Mouse (Mus musculus) CH12.LX (cell line): Measurements from ENCODE around the gene Pxn.

Experiments
- CHD2 ChIP-seq: IDR thresholded peaks from 2 replicates; pipeline ENCODE4 v1.6.1; 2011; ENCODE audit warnings: low read length, improper control_type of control experiment
- CTCF ChIP-seq, 2 experiments: IDR thresholded peaks in 1 of 2; conservative IDR thresholded peaks in 1 of 2; 2 replicates each; pipeline ENCODE4 v1.5.1; 2011 to 2012; ENCODE audit warnings: low read depth in 2 of 2, low read length in 2 of 2, improper control_type of control experiment in 1 of 2, inconsistent platforms in 1 of 2, mild to moderate bottlenecking in 1 of 2, moderate library complexity in 1 of 2
- EP300 ChIP-seq: IDR thresholded peaks from 2 replicates; pipeline ENCODE4 v1.6.1; 2011; ENCODE audit warnings: low read length, improper control_type of control experiment
- JUN ChIP-seq: IDR thresholded peaks from 2 replicates; pipeline ENCODE4 v1.6.1; 2011; ENCODE audit warnings: low read depth, mild to moderate bottlenecking, low read length, improper control_type of control experiment, moderate library complexity; ENCODE audit not compliant: insufficient read depth
- JUND ChIP-seq: conservative IDR thresholded peaks from 2 replicates; pipeline ENCODE4 v1.6.1; 2011; ENCODE audit warnings: low read depth, low read length, improper control_type of control experiment
- KAT2A ChIP-seq: IDR thresholded peaks from 2 replicates; pipeline ENCODE4 v1.6.1; 2012; ENCODE audit warnings: low read length, improper control_type of control experiment, inconsistent platforms; ENCODE audit not compliant: insufficient replicate concordance
- MAFK ChIP-seq: IDR thresholded peaks from 2 replicates; pipeline ENCODE4 v1.6.1; 2011; ENCODE audit warnings: low read length, improper control_type of control experiment; ENCODE audit not compliant: insufficient replicate concordance
- MAX ChIP-seq: IDR thresholded peaks from 2 replicates; pipeline ENCODE4 v1.6.1; 2011; ENCODE audit warnings: low read length, improper control_type of control experiment
- MEF2A ChIP-seq: IDR thresholded peaks from 2 replicates; pipeline ENCODE4 v1.6.1; 2014; ENCODE audit warnings: low read depth, mild to moderate bottlenecking, inconsistent platforms, low read length, improper control_type of control experiment, borderline replicate concordance
- POLR2A ChIP-seq: IDR thresholded peaks from 2 replicates; pipeline ENCODE4 v1.6.1; 2011; ENCODE audit warnings: low read depth, mild to moderate bottlenecking, improper control_type of control experiment, low read length
- RCOR1 ChIP-seq: conservative IDR thresholded peaks from 2 replicates; pipeline ENCODE4 v1.6.1; 2012; ENCODE audit warnings: low read depth, mild to moderate bottlenecking, inconsistent platforms, low read length, improper control_type of control experiment
- UBTF ChIP-seq: IDR thresholded peaks from 2 replicates; pipeline ENCODE4 v1.6.1; 2012; ENCODE audit warnings: low read depth, mild to moderate bottlenecking, inconsistent platforms, low read length, improper control_type of control experiment, moderate library complexity
- ZMIZ1 ChIP-seq: IDR thresholded peaks from 2 replicates; pipeline ENCODE4 v1.6.1; 2012; ENCODE audit warnings: low read depth, mild to moderate bottlenecking, inconsistent platforms, low read length, improper control_type of control experiment

DNA sequence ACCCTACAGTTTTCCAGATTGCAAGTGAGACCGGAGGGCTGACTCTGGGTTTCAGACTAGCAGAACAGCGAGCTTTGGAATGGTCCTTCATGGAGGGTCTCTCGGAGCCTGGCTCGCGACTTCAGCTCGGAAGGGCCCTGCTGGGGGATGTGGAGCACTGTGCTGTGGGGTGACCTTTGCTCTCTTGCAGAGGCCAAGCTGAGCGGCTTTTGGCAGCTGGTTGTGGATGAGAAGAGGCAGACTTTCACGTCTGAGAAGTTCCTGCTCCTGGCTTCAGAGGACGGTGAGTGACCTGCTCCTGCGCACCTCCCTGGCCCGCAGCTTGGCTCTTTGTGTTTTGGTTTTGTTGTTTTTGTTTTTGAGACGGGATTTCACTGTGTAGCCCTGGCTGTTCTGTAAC, 79.1 kb downstream of the Pxn start:
- TF ChIP-seq POLR2A = no peak
- no peak for TF ChIP-seq RCOR1
- no peak for TF ChIP-seq KAT2A
- no peak for TF ChIP-seq JUND
- no peak for TF ChIP-seq UBTF
- no peak for TF ChIP-seq CTCF (conservative IDR thresholded peaks at IDR 0.05 in 1 of 2, IDR thresholded peaks at IDR 0.05 in 1 of 2; ENCODE audit: low read depth in 2 of 2, low read length in 2 of 2)
- no peak for TF ChIP-seq ZMIZ1
- no peak for TF ChIP-seq EP300
- no peak for TF ChIP-seq CHD2
- TF ChIP-seq MAX = no peak
- TF ChIP-seq MAFK = no peak
- TF ChIP-seq JUN = no peak
- TF ChIP-seq MEF2A = no peak
